Mouse (Mus musculus): ENCODE measurements around the gene Stk40. TPM values are rescaled to one million over a fixed set of nuclear protein-coding genes. Genes with fewer than 3 reads are reported as not detected.

Stk40 gene
- total RNA-seq (2023), result 10 to 100 TPM; 80.8 to 97.1 TPM

GRCm38 (mm10) chr4:126103590-126104068 lies at the start of gene Stk40:
Gene Stk40, plus strand, starts transcription at chr4:126103957.

DNA sequence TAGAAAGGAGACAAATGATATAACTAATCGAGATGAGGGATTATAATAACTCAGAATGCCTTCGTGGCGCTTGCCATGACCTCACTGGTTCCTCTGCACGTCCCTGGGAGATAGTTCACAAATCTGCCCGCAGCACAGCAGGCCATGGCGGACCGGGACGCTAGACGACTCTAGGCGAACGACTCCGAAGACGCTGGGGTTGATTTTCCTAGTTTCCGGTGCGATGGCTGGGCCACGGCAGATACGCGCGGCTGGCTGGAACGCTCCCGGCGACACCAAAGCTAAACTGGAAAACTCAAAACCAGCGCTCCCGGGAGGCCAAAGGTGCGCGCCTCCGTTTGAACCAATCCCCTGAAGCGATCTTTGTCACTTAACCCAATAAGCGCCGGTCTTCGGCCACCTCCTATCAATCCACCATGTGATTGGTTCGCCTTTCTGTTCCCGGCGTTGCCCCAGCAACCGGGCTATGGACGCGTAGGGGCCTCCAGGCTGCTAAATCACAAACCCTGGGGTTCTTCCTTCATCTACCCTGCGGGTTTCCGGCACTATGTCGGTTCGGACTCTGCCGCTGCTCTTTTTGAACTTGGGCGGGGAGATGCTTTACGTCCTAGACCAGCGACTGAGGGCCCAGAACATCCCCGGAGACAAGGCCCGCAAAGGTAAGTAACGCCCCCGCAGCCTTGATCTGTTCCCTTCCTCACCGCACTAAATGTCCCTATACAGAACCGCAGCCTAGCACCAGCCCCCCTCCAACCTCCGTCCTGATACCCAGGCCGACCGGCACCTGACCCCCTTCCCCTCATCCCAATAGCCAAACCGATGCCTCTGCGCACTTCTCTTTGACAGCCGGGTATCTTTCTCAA lies 45.4 kb upstream of the Stk40 start, which contains the start of gene Oscp1:
Oscp1 (plus strand) TSS at position 432 of the 863 bp plus-strand sequence.

GRCm38 (mm10) chr4:126096464-126097111 lies 7.2 kb upstream of the Stk40 start, which contains the start of gene Lsm10:
Gene Lsm10, plus strand, starts transcription at chr4:126096623.

DNA sequence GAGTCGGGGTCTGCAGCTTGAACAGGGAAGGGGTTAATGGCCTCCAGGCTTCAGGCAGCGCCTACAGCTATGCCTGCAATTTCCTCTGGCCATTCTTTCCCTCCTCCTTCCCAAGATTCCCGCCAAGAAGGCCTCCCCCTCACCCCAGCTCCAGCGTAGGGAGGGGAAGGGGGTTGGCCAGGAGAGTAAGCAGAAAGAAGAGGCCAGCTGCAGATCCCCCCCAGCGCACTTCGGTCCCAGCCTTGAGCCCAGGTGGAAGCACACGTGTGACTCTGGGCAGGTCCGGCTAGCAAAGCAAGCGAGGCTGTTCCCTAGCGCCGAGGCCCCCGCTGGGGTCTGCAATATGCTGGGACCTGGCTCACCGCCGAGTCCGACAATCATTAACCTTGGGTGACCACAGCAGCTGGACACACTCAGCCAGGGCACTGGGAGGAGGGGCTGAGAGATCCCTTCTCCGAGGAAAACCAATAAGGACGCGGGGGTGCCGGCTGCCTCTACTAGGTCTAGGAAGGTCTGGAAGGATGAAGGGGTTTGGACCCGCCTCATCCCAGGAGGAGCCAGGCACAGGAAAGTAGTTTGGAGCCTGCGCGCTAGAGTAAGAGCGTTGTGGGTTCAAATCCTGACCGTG lies 43.9 kb downstream of the Stk40 start, which contains the start of gene Eva1b:
Eva1b (plus strand) TSS at position 212 of the 628 bp plus-strand sequence.

GRCm38 (mm10) chr4:126163067-126163659 lies 59.4 kb downstream of the Stk40 start, which contains the start of gene Sh3d21:
Gene Sh3d21, minus strand, starts transcription at chr4:126163491.

Other genes with a start within 250 kb of the Stk40 start
- gene Csf3r, start 79.4 kb upstream of the Stk40 start, total RNA-seq (2023), result 100 to 1,000 TPM; 278 to 339 TPM
- 10 to 100 TPM; 34.5 to 36.3 TPM for gene Mrps15, start 57.0 kb upstream of the Stk40 start, total RNA-seq (2023)
- 1 to 10 TPM in 1 of 2 experiments, under 1 TPM in 1; 0.66 to 1.9 TPM for gene Oscp1, start 45.4 kb upstream of the Stk40 start, total RNA-seq (2023)
- 10 to 100 TPM; 37.7 to 39.2 TPM for gene Lsm10, start 7.3 kb upstream of the Stk40 start, total RNA-seq (2023)
- 1 to 10 TPM; 9.4 to 9.9 TPM for gene Eva1b, start 43.8 kb downstream of the Stk40 start, total RNA-seq (2023)
- 1 to 10 TPM; 1.2 to 1.4 TPM for gene Sh3d21, start 59.5 kb downstream of the Stk40 start, total RNA-seq (2023)
- gene Thrap3, start 98.8 kb downstream of the Stk40 start, total RNA-seq (2023), result 100 to 1,000 TPM; 385 to 395 TPM
- 100 to 1,000 TPM; 219 to 279 TPM for gene Map7d1, start 152.4 kb downstream of the Stk40 start, total RNA-seq (2023)
- gene Trappc3, start 158.4 kb downstream of the Stk40 start, total RNA-seq (2023), result 10 to 100 TPM; 40.8 to 44.2 TPM
- not detected for gene Col8a2, start 182.8 kb downstream of the Stk40 start, total RNA-seq (2023)
- gene Adprhl2, start 217.7 kb downstream of the Stk40 start, total RNA-seq (2023), result 10 to 100 TPM; 17.9 to 23.4 TPM
- not detected for gene Tekt2, start 221.7 kb downstream of the Stk40 start, total RNA-seq (2023)

Data from monocyte, adult 59 days (primary cell).